Mouse (Mus musculus) small intestine, adult 10 weeks (tissue): Measurements from ENCODE around the gene Tnk1. TPM values are rescaled to one million over a fixed set of nuclear protein-coding genes. Genes with fewer than 3 reads are reported as not detected.

Source experiments
- polyA plus RNA-seq: library from polyadenylated mRNA; stranded (reverse); fragments of 350-450 nt; fragmentation: Illumina TruSeq; extraction: RNeasy Lipid Tissue Mini Kit (QIAGEN cat#74804); gene quantifications from one replicate; pipeline ENCODE4 v1.2.3, GENCODE M21; 2014; ENCODE audit warnings: low replicate concordance

The Tnk1 gene
- 5.0 TPM for polyA plus RNA-seq

GRCm38 (mm10) chr11:69858113-69858998 lies at the start of gene Tnk1:
TSS of gene Tnk1 (minus strand) at chr11:69858730.

DNA sequence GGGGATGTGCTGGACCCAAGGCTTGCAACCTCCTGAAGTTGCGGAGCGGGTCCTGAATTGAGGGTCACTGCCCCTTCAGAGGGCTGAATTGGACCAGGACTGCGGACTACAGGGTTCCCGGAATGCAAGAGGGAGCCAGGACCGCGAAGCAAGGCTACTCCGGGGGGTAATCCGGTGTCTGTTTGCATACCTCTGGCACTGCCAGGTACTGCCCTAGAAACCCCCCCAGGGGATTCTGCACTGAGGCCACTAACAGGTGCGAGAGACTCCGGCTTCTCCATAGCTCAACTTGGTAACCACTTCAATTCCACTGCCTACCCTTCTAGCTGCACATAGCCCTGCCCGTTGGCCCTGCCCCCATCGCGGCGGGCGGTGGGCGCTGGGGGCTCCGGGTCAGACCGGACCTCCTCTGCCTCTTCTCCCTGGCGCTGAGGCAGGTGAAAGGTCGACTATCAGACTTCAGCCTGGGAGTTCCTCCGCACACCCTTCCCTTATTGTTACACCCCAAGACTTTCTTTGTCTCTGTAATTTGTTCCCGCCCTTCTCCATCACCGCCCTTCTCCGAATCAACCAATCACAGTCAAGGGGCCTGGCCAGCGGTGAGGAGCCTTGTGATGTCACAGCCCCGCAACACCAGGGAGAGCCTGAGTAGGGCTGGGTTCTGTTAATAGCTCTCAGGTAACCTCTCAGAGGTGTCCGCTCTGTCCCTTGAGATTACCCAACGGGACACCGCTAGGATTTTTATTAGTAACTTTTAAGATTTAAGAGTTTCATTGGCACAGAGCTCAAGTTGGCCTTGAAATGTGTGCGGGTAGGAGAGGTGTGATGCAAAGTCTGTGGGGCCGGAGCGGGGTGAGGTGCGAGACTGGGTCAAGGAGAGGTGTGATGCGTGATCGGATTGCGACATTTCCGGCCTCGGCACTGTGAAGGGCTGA lies 42.2 kb upstream of the Tnk1 start, which contains the start of the genes 2810408A11Rik and Neurl4:
Gene 2810408A11Rik, minus strand, starts transcription at position 517 of the 935 bp plus-strand sequence.
Gene Neurl4, plus strand, starts transcription at position 602 of the 935 bp plus-strand sequence.

GRCm38 (mm10) chr11:69895291-69895690 lies 36.8 kb upstream of the Tnk1 start, which contains the start of gene Acap1:
TSS of gene Acap1 (minus strand) at chr11:69895539.

GRCm38 (mm10) chr11:69880853-69881603 lies 22.5 kb upstream of the Tnk1 start, which contains the start of gene Kctd11:
TSS of gene Kctd11 (minus strand) at chr11:69881406.

GRCm38 (mm10) chr11:69877878-69878277 lies 19.3 kb upstream of the Tnk1 start, which contains the start of gene Tmem95:
TSS of gene Tmem95 (minus strand) at chr11:69878018.

DNA sequence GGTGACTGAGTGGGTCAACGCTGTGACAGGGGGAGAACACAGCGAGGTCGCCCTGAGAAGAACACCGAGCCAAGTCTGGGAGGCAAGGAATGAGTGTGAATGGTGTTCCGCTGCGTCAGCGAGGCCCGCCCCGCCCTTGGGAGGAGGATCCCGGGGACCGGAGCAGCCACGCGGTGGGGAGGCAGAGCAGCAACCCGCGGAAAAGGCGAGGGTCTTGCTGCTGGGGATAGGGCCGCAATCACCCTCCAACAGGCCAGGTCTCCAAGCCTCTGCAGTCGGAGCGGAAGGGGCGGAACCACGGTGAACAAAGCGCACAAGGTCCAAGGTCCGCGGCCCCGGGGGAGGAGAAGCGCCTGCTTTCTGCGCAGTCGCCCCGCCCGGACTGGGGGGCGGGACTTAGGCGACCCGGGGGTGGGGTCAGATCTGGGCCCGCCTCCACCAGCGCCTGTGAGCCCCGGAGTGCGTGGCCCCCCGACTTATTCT lies 12.3 kb downstream of the Tnk1 start, which contains the start of gene Plscr3:
Gene Plscr3, plus strand, starts transcription at position 179 of the 483 bp plus-strand sequence.

GRCm38 (mm10) chr11:69837952-69838713 lies 20.4 kb downstream of the Tnk1 start, which contains the start of gene Tmem256:
TSS of gene Tmem256 (plus strand) at chr11:69838514.

DNA sequence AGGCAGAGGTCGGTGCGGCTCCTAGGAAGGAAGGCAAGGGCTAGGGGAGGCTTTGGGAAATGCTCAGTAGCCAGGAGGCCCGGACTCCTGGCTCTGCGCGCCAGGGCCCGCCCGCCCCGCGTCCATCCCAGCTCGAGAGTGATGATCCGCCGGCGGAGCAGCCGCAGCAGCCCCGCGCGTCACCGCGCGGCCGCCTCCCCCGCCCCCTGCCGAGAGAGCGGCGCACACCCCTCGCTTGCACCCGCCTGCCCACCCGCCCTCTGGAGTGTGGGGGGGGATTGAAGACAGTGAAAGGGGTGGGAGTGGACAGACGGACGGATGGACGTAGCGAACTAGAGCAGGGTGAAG lies 21.0 kb downstream of the Tnk1 start, which contains the start of gene Nlgn2:
Gene Nlgn2, minus strand, starts transcription at position 181 of the 348 bp plus-strand sequence.

DNA sequence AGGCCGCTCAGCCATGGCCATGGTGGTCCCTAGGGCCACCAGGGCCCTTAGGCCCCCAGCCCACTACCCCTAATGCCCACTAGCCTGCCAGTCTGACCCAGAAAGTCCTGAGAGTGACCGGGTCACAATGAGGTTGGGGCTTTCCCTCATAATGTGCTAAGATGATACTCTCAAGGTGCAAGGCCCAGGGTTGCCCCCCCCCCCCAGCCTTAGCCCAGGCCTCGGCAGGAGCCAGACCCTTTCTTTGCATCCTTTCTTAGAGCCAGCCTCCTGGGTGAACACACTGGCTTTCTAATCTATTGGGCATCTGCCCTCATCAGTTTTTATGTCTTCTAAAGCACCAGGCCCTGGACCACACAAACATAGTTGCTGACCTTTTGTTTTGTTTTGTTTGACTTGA lies 36.5 kb downstream of the Tnk1 start, which contains the start of gene Spem1:
Gene Spem1, minus strand, starts transcription at position 101 of the 400 bp plus-strand sequence.

DNA sequence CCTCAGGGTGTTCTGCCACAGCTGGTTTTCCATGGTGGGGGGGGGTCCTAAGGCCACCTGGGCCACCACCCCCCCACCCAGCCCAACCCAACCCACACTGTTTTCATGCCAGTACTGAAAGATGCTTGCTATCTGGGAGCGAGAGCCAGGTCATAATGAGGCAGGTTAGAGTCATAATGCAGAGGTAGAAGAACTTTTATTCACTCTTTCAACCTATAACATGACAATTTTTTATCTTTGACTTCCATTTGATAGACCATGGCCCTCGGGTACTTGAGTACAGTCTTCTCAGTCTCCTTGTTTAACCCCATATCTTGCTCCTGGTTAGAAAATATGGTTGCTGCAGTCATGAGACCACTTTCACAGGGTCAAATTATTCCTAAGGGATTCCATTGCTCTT lies 40.2 kb downstream of the Tnk1 start, which contains the start of gene Spem2:
Gene Spem2, minus strand, starts transcription at position 101 of the 400 bp plus-strand sequence.

GRCm38 (mm10) chr11:69815155-69815554 lies 43.4 kb downstream of the Tnk1 start, which contains the start of gene Gm39566:
TSS of gene Gm39566 (minus strand) at chr11:69815298.

DNA sequence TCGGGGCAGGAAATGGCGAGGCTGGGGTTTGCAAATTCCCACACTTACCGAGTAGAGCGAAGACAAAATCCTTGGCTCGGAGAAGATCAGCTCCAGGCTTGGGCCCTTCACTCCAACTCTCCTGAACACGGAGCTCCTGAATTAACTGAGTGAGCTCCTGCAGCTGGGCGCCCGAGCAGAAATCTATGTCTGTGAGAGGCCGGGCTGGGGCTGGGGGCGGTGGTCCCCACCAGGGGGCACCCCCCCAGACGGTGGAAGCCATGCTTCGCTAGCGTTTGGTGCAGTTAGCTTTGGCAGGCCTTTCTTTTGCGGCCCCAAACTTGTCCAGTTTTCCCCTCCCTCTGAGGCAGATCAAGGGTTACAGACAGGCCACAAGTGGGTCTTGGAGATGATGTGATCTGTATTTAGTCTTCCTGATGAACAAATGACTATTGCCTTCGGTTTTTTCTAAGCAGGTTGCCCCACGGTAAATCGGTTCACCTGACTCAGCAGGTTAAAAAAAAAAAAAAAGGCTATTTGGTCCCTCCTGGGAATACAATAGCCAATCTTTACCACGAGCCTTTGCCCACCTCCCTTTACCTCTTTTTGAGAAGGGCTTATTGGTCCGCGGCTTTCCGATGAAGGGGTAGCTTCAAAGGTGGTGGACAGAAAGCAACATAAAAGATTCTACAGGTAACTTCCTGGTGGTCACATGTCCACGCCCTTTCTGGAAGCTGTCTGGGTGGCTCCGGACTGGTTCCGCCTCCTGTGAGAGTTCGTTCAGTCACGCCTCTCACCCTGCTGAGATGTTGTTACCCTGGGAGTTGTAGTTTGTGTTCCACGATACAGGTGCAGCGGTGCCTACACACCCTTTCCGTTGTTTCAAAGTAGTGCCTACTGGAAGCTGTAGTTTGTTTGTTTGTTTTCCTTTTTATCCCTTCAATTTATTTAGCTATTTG lies 53.3 kb downstream of the Tnk1 start, which contains the start of gene Tmem102:
Gene Tmem102, minus strand, starts transcription at position 653 of the 938 bp plus-strand sequence.

GRCm38 (mm10) chr11:69801379-69801977 lies 57.1 kb downstream of the Tnk1 start, which contains the start of gene Fgf11:
TSS of gene Fgf11 (minus strand) at chr11:69801857.

Other genes with a start within 250 kb of the Tnk1 start
- gene Shbg, start 240.8 kb downstream of the Tnk1 start, polyA plus RNA-seq: not detected
- 0.97 TPM for gene Sat2, start 236.7 kb downstream of the Tnk1 start, polyA plus RNA-seq
- 7.3 TPM for gene Fxr2, start 225.7 kb downstream of the Tnk1 start, polyA plus RNA-seq
- not detected for gene Sox15, start 203.4 kb downstream of the Tnk1 start, polyA plus RNA-seq
- gene Mpdu1, start 196.1 kb downstream of the Tnk1 start, polyA plus RNA-seq: 15.1 TPM
- gene Cd68, start 192.6 kb downstream of the Tnk1 start, polyA plus RNA-seq: 1.7 TPM
- 261 TPM for gene Eif4a1, start 186.3 kb downstream of the Tnk1 start, polyA plus RNA-seq
- 73.2 TPM for gene Senp3, start 176.6 kb downstream of the Tnk1 start, polyA plus RNA-seq
- 26.8 TPM for gene Tnfsf13, start 172.9 kb downstream of the Tnk1 start, polyA plus RNA-seq
- gene Tnfsf12, start 162.9 kb downstream of the Tnk1 start, polyA plus RNA-seq: 0.41 TPM
- 3.9 TPM for gene Tnfsfm13, start 162.6 kb downstream of the Tnk1 start, polyA plus RNA-seq
- gene Polr2a, start 100.1 kb downstream of the Tnk1 start, polyA plus RNA-seq: 15.6 TPM
- not detected for gene Slc35g3, start 96.8 kb downstream of the Tnk1 start, polyA plus RNA-seq
- gene Zbtb4, start 92.8 kb downstream of the Tnk1 start, polyA plus RNA-seq: 8.3 TPM
- 4.4 TPM for gene Chrnb1, start 62.8 kb downstream of the Tnk1 start, polyA plus RNA-seq
- 4.6 TPM for gene Fgf11, start 56.9 kb downstream of the Tnk1 start, polyA plus RNA-seq
- 10.2 TPM for gene Tmem102, start 53.1 kb downstream of the Tnk1 start, polyA plus RNA-seq
- not detected for gene Gm39566, start 43.4 kb downstream of the Tnk1 start, polyA plus RNA-seq
- gene Spem2, start 40.3 kb downstream of the Tnk1 start, polyA plus RNA-seq: not detected
- gene Spem1, start 36.5 kb downstream of the Tnk1 start, polyA plus RNA-seq: not detected
- 0.15 TPM for gene Nlgn2, start 20.9 kb downstream of the Tnk1 start, polyA plus RNA-seq
- gene Tmem256, start 20.2 kb downstream of the Tnk1 start, polyA plus RNA-seq: 4.2 TPM
- gene Plscr3, start 12.4 kb downstream of the Tnk1 start, polyA plus RNA-seq: 0.33 TPM
- not detected for gene Tmem95, start 19.3 kb upstream of the Tnk1 start, polyA plus RNA-seq
- gene Kctd11, start 22.7 kb upstream of the Tnk1 start, polyA plus RNA-seq: 1.4 TPM
- gene Acap1, start 36.8 kb upstream of the Tnk1 start, polyA plus RNA-seq: 0.67 TPM
- gene 2810408A11Rik, start 42.3 kb upstream of the Tnk1 start, polyA plus RNA-seq: 7.0 TPM
- gene Neurl4, start 42.3 kb upstream of the Tnk1 start, polyA plus RNA-seq: 1.6 TPM
- 10.7 TPM for gene Gps2, start 55.2 kb upstream of the Tnk1 start, polyA plus RNA-seq
- gene Eif5a, start 63.2 kb upstream of the Tnk1 start, polyA plus RNA-seq: 136 TPM
- 2.3 TPM for gene Ybx2, start 77.1 kb upstream of the Tnk1 start, polyA plus RNA-seq
- 0.33 TPM for gene Slc2a4, start 89.5 kb upstream of the Tnk1 start, polyA plus RNA-seq
- 140 TPM for gene Cldn7, start 106.0 kb upstream of the Tnk1 start, polyA plus RNA-seq
- gene Ctdnep1, start 122.4 kb upstream of the Tnk1 start, polyA plus RNA-seq: 41.0 TPM
- 3.9 TPM for gene Elp5, start 123.8 kb upstream of the Tnk1 start, polyA plus RNA-seq
- gene Gabarap, start 132.4 kb upstream of the Tnk1 start, polyA plus RNA-seq: 558 TPM
- gene Phf23, start 137.0 kb upstream of the Tnk1 start, polyA plus RNA-seq: 14.8 TPM
- gene Dvl2, start 141.9 kb upstream of the Tnk1 start, polyA plus RNA-seq: not detected
- 4.8 TPM for gene Acadvl, start 156.7 kb upstream of the Tnk1 start, polyA plus RNA-seq
- 0.30 TPM for gene Dlg4, start 158.2 kb upstream of the Tnk1 start, polyA plus RNA-seq
- not detected for gene Asgr1, start 195.4 kb upstream of the Tnk1 start, polyA plus RNA-seq
- gene Asgr2, start 233.9 kb upstream of the Tnk1 start, polyA plus RNA-seq: not detected